Mouse (Mus musculus) B cell, adult 2 months (primary cell): Measurements from ENCODE around the gene Lrrc75a.

Experiments used
- DNase-seq, 2 experiments: peaks; one replicate each; pipeline ENCODE4 v3.0.0; 2022

Gene Lrrc75a

GRCm38 (mm10) chr11:62587034-62587433, 61.3 kb downstream of the Lrrc75a start:
- no peak for DNase-seq

GRCm38 (mm10) chr11:62584671-62585206, 63.6 kb downstream of the Lrrc75a start:
- DNase-seq = no peak

- no peak for DNase-seq
These were observed 65.3 kb downstream of the Lrrc75a start for GRCm38 (mm10) chr11:62583031-62583430.

GRCm38 (mm10) chr11:62576530-62577152, 71.7 kb downstream of the Lrrc75a start:
- DNase-seq = peak; percentile 70 to 73

GRCm38 (mm10) chr11:62575659-62576438, 72.5 kb downstream of the Lrrc75a start:
- peak; percentile 42 to 50 for DNase-seq

DNA sequence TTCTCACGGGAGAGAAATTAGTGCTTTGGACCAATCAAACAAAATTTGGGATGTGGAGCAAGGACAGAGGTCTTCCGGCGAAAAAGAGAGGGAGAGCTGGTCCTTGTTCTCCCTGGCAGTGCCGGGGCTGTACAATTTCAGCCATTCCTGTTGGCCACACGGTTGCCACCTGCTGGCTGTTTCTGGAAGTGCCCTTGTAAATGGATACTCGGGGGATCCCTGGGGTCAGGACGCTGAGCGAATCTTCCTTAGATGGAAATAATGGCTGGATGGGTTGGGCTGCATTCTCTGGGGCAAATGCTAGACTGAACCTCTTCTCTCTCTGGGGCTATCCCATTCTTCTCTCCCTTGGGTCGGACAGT, 73.0 kb downstream of the Lrrc75a start:
- peak; percentile 88 to 89 for DNase-seq

GRCm38 (mm10) chr11:62574703-62575085, 73.6 kb downstream of the Lrrc75a start:
- peak in 1 of 2 experiments; percentile 12 for DNase-seq

GRCm38 (mm10) chr11:62573959-62574702, 74.2 kb downstream of the Lrrc75a start, which contains the start of gene Trpv2:
Trpv2 (plus strand) TSS chr11:62574486.
- DNase-seq = peak; percentile 59 to 60

DNA sequence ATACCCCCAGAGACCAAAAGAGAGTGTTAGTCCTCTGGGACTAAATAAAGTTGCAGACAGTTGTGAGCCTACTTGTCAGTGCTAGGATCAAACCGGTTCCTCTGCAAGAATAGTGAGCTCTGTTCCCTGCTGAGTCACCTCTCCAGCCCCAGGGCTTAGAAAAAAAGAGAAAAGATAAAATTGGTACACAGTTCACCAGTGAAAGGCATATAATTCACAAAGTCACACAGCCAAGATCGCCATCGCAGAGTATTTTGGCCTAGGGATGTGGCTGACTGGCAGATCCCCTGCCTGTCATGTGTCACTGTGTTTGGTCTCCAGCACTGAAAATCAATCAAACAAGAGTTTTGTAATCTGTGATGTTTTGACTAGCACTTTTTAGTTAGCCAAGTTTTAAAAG, 80.0 kb downstream of the Lrrc75a start:
- no peak for DNase-seq

DNA sequence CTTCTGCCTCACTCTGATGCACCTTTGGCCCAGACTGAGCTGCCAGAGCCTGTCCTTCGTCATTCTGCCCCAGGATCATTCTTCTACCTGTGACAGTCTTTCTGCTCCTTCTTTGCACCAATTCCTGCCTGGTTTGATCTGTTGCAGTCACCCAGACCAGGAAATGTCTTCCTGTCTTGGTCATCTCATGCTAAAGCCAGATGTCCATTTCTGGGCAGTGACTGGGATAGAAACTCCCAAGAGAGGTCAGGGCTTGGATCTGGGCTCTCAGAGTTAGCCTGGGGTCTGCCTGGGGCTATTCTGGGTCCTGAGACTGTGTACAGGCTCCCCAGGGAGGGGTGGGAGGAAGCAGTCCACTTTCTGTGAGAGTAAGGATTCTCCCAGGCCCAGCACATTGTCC, 82.1 kb downstream of the Lrrc75a start:
- DNase-seq = no peak

DNA sequence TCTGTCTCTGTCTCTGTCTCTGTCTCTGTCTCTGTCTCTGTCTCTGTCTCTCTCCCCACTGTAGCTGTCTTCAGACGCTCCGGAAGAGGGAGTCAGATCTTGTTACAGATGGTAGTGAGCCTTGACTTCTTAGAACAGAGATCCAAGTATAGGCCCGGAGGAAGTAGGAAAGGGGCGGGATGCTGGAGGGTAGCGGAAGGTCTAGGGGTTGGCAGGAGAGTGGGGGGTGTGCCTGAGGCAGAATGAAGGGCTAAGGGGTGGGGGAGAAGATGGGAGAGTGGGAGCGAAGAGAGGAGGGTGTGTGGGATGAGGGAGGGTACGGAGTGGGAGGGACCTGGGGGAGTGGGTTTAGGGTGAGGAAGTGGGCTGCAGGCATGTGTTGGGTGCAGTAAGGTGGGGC, 82.6 kb downstream of the Lrrc75a start:
- DNase-seq = no peak

DNA sequence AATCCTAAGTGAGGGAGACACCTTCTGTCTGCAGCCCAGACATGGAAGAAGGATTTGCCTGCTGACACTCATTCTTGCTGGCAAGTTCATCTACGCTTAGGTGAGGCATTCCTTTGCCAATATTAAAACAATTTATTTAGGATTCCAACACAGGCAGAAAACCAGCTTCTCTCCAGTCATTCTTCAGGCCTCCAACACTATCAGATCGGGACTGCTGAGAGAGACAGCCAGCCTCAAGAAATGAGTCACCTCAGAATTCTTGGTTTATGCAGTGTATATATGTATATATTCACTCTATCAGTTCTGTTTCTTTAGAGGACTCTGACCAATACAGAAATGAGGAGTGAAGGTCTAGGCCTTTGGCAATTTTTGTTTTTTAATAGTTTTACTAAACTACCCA, 84.7 kb downstream of the Lrrc75a start:
- DNase-seq = no peak

GRCm38 (mm10) chr11:62560463-62561016, 87.8 kb downstream of the Lrrc75a start:
- peak; percentile 9 to 18 for DNase-seq

DNA sequence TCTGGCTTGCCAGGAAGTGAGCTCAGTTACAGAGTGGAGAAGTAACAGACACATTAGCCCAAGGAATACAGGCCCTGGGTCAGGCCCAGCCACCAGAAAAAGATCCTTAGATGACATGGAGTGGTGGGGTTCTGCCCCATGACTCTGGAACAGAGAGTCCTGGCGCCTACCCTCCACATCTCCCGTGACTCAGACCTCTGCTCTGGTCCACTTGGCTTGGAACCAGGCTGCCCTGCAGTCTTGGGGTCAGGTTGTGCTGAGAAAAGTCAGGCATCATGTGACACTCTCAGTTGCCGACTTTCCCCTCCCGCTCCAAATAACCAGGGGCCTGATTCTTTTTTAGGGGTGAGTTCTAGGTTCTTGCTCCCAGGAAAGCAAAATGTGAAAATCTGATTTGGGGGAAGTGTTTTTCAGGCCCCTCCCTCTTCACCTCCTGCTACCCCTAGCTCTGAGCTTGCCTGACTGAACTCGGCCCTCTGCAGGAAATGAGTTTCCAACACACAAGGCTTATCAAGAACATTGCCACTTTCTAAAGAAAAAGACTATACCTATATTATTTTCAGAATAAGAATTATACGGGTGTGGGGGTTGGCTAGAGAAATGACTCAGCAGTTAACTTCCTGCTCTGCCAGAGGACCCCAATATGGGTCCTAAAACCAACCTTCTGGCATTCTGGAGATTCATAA, 89.2 kb downstream of the Lrrc75a start:
- DNase-seq = peak in 1 of 2 experiments; percentile 4

- DNase-seq = no peak
These were observed 90.2 kb downstream of the Lrrc75a start for GRCm38 (mm10) chr11:62558152-62558551.

DNA sequence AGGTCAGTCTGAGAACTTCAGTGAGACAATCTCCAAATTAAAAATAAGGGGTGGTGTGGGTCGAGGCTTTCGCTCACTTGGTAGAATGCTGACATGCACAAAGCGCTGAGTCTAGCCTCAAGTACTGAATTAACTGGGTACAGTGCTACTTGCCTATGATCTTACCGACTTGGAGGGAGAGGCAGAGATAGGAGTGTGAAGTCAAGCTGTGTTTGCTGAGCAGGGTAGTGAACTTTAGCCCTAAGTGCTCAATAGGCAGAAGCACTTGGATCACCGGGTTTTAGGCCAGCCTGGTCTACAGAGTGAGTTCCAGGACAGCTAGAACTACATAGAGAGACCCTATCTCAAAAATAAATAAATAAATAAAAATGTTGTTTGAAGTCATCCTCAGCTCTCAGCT, 91.1 kb downstream of the Lrrc75a start:
- DNase-seq = no peak

DNA sequence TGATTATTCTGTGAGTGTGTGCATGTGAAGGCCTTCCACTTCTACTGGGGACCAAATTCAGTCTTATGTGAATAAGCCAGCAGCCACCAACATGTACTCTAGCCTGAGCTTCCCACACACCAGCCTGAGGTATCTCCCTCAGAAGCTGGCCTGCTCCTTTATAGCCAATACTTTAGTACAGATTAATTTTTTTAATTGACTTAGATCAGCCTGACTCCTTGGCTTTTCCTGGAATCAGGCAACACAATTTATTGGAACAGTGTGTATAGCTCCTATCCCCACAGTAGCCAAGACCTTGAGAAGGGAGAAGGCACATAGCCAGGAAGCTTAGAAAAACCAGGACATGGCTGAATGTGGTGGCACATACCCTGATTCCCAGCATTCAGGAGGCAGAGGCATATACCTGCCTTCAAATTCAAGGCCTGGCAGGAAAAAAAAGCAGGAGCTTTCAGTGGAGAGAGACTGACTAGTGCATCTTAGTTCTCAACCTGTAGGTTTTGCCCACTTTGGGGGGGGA, 92.4 kb downstream of the Lrrc75a start:
- DNase-seq = no peak

GRCm38 (mm10) chr11:62554934-62555517, 93.3 kb downstream of the Lrrc75a start:
- no peak for DNase-seq
